Mouse (Mus musculus) neural tube, embryonic 12.5 days (tissue): ENCODE measurements around the gene Hmg20b. TPM values are rescaled to one million over a fixed set of nuclear protein-coding genes. Genes with fewer than 3 reads are reported as not detected.
A peak's percentile ranks its signal among the peaks of the same experiment; 100 is the strongest.

Source experiments
- ATAC-seq: fragments of 200-750 bp; cut with Nextera tagmentation; 2 replicates; pipeline ENCODE4 v1.8.0; 2017; ENCODE audit warnings: low read depth, mild to moderate bottlenecking, moderate TSS enrichment, moderate library complexity; ENCODE audit not compliant: low FRiP score
- H3K27ac ChIP-seq: fragments of 300-500 bp; sonication (generic); 2 replicates; pipeline ENCODE4 v1.5.1; 2016
- H3K27me3 ChIP-seq: fragments of 300-500 bp; sonication (generic); replicated peaks from 2 replicates; pipeline ENCODE4 v1.6.1; 2016; ENCODE audit warnings: mild to moderate bottlenecking
- H3K36me3 ChIP-seq: fragments of 300-500 bp; sonication (generic); 2 replicates; pipeline ENCODE4 v1.6.1; 2016; ENCODE audit warnings: mild to moderate bottlenecking
- H3K4me1 ChIP-seq: fragments of 300-500 bp; sonication (generic); 2 replicates; pipeline ENCODE4 v1.6.1; 2016
- H3K4me2 ChIP-seq: fragments of 300-500 bp; sonication (generic); replicated peaks from 2 replicates; pipeline ENCODE4 v1.6.1; 2016; ENCODE audit warnings: mild to moderate bottlenecking
- H3K4me3 ChIP-seq: fragments of 300-500 bp; sonication (generic); 2 replicates; pipeline ENCODE4 v1.5.1; 2016
- H3K9ac ChIP-seq: fragments of 300-500 bp; sonication (generic); 2 replicates; pipeline ENCODE4 v1.6.1; 2016; ENCODE audit warnings: mild to moderate bottlenecking
- H3K9me3 ChIP-seq: fragments of 300-500 bp; sonication (generic); 2 replicates; pipeline ENCODE4 v1.6.1; 2016; ENCODE audit warnings: mild to moderate bottlenecking
- WGBS: fragments of 180-500 bp; shearing (Covaris S2); methylation state at CpG from one replicate; pipeline ENCODE4 v1.1.7; 2016; 5-methylcytosine and 5-hydroxymethylcytosine counted together
- polyA plus RNA-seq: library from polyadenylated mRNA; unstranded; fragments of >200 nt; fragmentation: Nextera tagmentation; extraction: Ambion mirVana; gene quantifications from 2 replicates; pipeline ENCODE4 v1.2.1, GENCODE M21; 2016

Hmg20b gene
- polyA plus RNA-seq, 1 experiment from 2014 or later = 95.6 TPM

DNA sequence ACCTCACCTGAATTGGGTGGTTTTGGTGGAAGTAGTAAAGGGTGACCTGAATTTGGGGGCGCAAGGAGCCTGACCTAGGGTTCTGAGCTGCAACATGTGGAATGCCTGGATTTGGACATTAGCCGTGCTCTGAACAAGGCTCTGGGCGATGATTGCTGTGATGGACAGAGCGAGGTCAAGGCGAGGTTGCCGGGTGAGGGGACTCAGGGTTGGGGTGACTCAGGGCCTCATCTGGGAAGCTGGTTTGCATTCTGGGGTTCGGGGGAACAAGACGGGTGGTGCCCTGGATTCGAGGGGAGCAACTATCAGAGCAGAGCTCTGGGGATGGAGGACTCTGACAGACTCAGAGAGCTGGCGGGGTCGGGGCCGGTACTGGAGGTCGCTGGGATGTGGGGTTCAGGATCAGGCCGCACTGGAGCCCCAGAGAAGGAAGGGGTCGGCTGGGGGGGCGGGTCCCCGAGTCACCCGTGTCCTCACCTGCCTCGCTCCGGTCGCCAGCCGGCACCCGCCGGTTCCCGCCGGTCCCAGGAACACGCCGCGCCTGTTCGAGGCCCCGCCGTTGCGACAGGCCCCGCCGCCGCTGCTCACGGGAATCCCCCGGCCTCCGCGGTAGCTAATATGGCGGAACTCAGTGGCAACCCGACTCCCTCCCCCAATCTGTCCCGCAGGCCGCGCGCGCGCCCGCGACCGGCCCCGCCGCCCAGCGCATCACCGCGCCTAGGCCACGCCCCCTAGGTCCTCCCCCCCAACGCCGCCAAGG lies 27.7 kb upstream of the Hmg20b start, which contains the start of gene Fzr1:
Gene Fzr1 (minus strand): TSS at position 724 of the 760 bp plus-strand sequence.
- Histone ChIP-seq H3K4me3 (peak within 1 kb of the TSS; percentile 85), H3K9ac (peak within 1 kb of the TSS; percentile 92), H3K27me3 (0 out of 2 replicates have a peak, but pooled peaks cover 3% of the 10 kb centered on the region), H3K36me3 (peaks cover 21% of the 10 kb centered on the region), H3K4me2 (peak within 1 kb of the TSS; percentile 84), H3K27ac (peak within 1 kb of the TSS; percentile 53), H3K9me3 (no peaks in the 10 kb centered on the region), H3K4me1 (peaks cover 20% of the 10 kb centered on the region)
- ATAC-seq = peak; percentile 69
- 2% methylated on average over 49 of the region's 59 CpGs for WGBS

DNA sequence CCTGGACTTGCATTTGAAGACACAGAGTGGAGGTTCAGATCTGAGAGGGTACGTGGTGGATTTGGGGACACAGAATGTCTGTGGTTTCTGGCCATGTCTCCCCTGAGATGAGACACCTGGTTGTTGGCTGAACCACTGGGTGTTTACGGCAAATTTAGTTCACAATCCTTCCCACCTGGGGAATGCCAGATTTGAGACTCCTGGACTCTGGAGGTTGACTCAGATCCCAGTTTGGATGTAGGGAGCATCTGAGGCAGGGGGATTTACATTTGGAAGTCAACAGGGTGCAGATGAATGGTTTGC lies 27.0 kb upstream of the Hmg20b start:
- H3K27me3 ChIP-seq = 0 out of 2 replicates have a peak, but pooled peaks cover 3% of the 10 kb centered on the region
- ATAC-seq = no peak

DNA sequence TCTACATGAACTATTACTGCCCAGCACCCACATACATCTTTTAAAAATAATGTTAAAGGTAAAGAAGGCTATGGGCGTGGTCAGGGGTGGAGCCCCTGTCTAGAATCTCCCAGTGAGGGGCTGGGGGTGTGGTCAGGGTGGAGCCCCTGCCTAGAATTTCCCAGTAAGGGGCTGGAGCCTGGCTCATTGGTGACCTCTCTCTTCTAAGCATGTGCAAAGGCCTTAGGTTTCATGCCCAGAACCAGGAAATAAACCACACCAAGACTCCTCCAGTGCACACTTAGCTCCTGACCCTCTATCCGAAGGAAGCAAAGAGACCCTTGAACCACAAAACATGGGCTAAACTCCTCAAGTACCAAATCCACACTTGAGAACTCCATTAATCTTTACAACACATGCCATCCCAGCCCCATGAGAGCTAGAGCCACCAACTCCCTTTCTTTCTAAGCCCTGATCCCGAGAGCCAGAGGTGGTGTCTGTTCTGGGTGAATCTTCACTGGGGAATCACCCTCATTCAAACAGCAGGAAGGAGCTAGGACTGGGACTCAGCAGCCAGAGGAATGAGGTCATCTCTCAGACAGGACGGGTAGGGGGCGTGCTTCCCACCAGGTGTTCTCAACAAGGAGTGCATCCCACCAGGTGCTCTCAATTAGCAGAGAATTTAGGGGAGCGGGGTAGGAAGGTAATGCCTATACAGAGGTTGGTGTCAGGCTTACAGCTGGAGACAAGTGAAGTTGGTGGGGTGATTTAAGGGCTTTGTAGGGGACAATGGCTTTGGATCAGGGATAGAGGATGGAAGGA lies 26.5 kb upstream of the Hmg20b start:
- peak overlapping the region; percentile 92 for H3K9ac ChIP-seq
- ATAC-seq = no peak
- H3K4me1 ChIP-seq = peaks cover 20% of the 10 kb centered on the region
- peak overlapping the region; percentile 85 for H3K4me3 ChIP-seq
- H3K27ac ChIP-seq = no peak overlapping the region
- H3K4me2 ChIP-seq = peak overlapping the region; percentile 84
- 42% methylated on average over 6 of the region's 6 CpGs for WGBS
- H3K27me3 ChIP-seq = 0 out of 2 replicates have a peak, but pooled peaks cover 3% of the 10 kb centered on the region
- H3K9me3 ChIP-seq = no peaks in the 10 kb centered on the region
- peaks cover 32% of the 10 kb centered on the region for H3K36me3 ChIP-seq

More for the DNA sequence above, 27.0 kb upstream of the Hmg20b start:
- WGBS = 67% methylated on average over 2 of the region's 2 CpGs
- Histone ChIP-seq H3K4me2 (peak overlapping the region; percentile 84), H3K4me3 (peak overlapping the region; percentile 85), H3K4me1 (peaks cover 20% of the 10 kb centered on the region), H3K36me3 (peaks cover 27% of the 10 kb centered on the region), H3K9ac (peak overlapping the region; percentile 92), H3K9me3 (no peaks in the 10 kb centered on the region), H3K27ac (no peak overlapping the region)

DNA sequence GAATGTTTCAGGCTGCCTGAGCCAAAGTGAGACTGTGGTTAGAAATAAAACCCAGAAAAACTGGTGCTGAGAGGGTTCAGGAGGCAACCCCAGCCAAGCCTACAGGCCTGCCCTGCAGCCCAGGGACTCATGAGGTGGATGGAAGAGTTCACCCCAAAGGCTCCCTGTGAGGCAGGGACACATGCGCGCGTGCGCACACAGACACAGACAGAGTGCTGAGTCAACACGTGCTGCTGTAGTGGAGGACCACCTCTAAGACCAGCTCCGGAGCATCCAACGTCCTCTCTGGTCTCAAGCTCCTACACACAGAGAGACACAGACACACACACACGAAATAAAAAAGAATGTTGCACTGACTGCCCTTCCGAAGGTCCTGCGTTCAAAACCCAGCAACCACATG lies 25.0 kb upstream of the Hmg20b start:
- Histone ChIP-seq H3K4me3 (no peak overlapping the region), H3K36me3 (peaks cover 47% of the 10 kb centered on the region), H3K9ac (no peak overlapping the region), H3K9me3 (no peaks in the 10 kb centered on the region), H3K27ac (no peak overlapping the region), H3K27me3 (0 out of 2 replicates have a peak, but pooled peaks cover 3% of the 10 kb centered on the region), H3K4me1 (peaks cover 20% of the 10 kb centered on the region), H3K4me2 (0 out of 2 replicates have a peak overlapping the region, but pooled peaks have one; percentile 3)
- no peak for ATAC-seq
- 94% methylated on average over 10 of the region's 10 CpGs for WGBS

DNA sequence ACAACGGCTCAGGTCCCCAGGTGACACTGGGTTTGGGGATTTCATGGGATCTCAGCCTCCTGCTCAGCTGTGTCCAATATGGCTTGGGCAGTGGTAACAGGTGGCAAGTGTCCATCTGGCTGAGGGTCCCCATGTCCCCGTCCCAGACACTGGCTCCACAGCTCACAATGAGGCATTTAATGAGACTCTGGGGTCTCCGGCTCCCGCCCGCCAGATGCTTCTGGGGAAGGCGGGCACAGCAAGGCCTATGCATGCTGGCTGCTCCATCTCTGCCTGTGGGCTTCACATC lies 16.9 kb upstream of the Hmg20b start:
- Histone ChIP-seq H3K9me3 (no peaks in the 10 kb centered on the region), H3K36me3 (peaks cover 62% of the 10 kb centered on the region), H3K9ac (no peak overlapping the region), H3K4me1 (peaks cover 41% of the 10 kb centered on the region), H3K4me3 (no peak overlapping the region), H3K27ac (no peak overlapping the region), H3K27me3 (peaks cover 25% of the 10 kb centered on the region), H3K4me2 (no peak overlapping the region)
- WGBS = 67% methylated on average over 6 of the region's 6 CpGs
- ATAC-seq = no peak

DNA sequence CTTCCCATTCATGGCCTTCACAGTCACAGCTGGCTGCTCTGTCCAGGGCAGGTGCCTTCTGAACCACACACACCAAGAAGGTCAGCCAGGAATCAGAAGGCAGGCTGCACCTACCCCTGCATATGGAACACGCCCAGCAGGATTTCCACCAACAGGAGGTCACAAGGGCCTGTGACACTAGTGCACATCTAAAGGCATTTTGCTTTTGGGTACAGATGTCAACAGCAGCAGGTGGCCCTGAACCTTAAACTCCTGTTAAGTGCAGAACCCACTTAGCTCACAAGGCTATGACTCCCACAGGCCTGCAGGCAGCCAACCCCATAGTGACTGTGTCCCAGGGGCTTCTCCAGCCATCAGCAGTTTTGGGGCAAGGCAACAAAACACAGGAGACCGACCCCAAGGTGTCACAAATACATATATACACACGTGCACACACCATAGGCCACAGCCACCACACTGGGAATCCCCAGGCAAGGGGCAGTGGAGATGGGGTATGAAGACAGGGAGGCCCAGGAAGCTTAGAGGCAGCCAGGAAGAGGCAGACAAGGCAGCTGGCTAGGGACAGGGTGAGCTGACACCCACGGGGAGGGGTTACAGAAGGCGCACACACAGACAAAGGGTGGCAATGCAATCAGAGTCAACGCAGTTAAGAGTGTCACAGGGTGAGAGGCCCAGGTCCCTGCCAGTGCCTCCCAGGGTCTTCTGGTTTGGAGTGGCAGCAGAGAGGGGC lies 16.4 kb upstream of the Hmg20b start:
- Histone ChIP-seq H3K4me3 (no peak overlapping the region), H3K36me3 (peaks cover 57% of the 10 kb centered on the region), H3K4me2 (no peak overlapping the region), H3K4me1 (peaks cover 41% of the 10 kb centered on the region), H3K27me3 (peaks cover 25% of the 10 kb centered on the region), H3K9me3 (no peaks in the 10 kb centered on the region), H3K9ac (no peak overlapping the region), H3K27ac (no peak overlapping the region)
- no peak for ATAC-seq
- WGBS = 77% methylated on average over 6 of the region's 6 CpGs

DNA sequence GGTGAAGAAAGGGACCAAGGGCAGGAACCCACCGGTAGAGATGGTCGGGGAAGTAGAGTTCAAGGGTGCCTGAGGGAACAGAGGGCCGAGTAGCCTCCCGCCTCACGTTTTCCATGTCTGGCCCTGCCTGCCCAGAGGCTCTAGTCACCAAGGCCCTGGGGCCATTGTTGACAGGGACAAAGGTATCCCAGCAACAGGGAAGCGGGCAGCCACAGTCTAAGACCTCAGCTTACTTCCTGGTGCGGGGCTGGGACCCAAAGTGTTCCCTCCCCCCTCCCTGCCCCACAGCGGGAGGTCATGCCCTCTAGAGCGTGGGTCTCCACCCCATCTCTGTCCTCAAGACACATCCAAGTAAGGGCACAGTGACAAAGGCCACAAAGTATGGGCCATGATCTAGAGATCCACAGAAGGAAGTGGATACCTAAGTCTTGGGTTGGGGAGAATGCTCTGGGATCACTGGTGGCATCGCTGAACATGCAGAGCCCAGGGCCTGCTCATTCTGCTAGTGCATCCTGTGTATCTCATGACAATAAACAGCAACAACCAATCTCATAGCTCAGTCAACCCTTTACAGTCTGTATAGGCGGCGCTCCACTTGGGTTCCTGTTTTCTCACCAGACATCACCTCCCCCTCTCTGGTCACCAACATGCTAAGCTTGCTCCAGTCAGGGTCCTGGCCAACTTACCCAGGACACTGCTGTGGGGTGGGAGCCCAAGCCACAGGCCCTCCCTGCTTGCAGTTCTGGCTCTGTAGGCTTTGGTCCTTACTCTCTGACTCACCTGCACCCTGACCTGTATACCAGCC lies 15.6 kb upstream of the Hmg20b start, which contains the start of gene 4930404N11Rik:
Gene 4930404N11Rik (minus strand): TSS at position 145 of the 805 bp plus-strand sequence.
- Histone ChIP-seq H3K9me3 (no peaks in the 10 kb centered on the region), H3K4me1 (peaks cover 41% of the 10 kb centered on the region), H3K27me3 (peaks cover 25% of the 10 kb centered on the region), H3K9ac (no peak within 1 kb of the TSS), H3K36me3 (peaks cover 49% of the 10 kb centered on the region), H3K27ac (no peak within 1 kb of the TSS), H3K4me3 (no peak within 1 kb of the TSS), H3K4me2 (peak within 1 kb of the TSS; percentile 57)
- 0 out of 2 replicates have a peak, but pooled peaks have one; percentile 12 for ATAC-seq
- WGBS = 15% methylated on average over 12 of the region's 12 CpGs

DNA sequence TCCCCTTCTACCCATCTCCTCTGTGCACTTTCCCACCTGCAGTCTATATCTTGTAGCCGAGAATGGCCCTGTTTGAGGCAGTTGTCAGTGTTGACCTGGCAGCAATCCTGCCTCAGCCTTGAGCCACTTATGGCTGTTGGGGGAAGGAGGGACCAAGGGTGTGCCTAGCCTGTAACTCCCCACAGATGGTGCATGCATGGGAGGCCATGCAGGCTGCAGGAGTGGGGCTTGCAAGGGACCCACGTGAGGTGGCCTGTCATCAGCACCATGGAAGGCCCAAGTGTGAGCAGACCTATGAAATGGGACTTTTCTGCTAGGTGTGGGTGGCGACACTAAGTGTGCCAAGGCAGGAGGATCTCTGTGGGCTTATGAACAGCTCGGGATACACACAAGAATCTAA lies 14.8 kb upstream of the Hmg20b start:
- Histone ChIP-seq H3K27me3 (peaks cover 25% of the 10 kb centered on the region), H3K36me3 (peaks cover 41% of the 10 kb centered on the region), H3K9ac (no peak overlapping the region), H3K4me1 (peaks cover 42% of the 10 kb centered on the region), H3K27ac (no peak overlapping the region), H3K4me2 (peak overlapping the region; percentile 57), H3K9me3 (no peaks in the 10 kb centered on the region), H3K4me3 (no peak overlapping the region)
- no peak for ATAC-seq
- 38% methylated on average over 4 of the region's 4 CpGs for WGBS

DNA sequence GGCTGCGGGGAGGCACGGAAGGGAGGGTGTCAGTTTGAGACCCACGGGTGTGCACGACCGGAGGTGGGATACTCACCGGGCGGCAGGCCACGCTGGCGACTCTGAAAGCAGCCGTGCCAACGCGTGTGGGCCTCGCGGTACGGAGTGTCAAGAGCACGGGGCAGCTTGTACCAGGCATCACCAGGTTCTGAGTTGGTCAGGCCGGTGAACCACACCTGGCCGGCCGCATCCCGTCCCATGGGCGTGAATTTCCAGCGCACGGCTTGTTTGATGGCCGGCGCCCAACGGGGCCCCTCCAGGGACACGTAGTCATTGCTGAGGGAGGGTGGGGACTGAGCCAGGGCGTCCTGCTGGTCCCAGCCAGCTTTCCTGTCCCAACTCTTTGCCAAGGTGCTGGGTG lies 14.4 kb upstream of the Hmg20b start:
- H3K4me3 ChIP-seq = 0 out of 2 replicates have a peak overlapping the region, but pooled peaks have one; percentile 13
- no peak overlapping the region for H3K27ac ChIP-seq
- no peak overlapping the region for H3K9ac ChIP-seq
- H3K4me2 ChIP-seq = peak overlapping the region; percentile 57
- peaks cover 46% of the 10 kb centered on the region for H3K4me1 ChIP-seq
- 14% methylated on average over 28 of the region's 28 CpGs for WGBS
- peaks cover 37% of the 10 kb centered on the region for H3K36me3 ChIP-seq
- H3K9me3 ChIP-seq = no peaks in the 10 kb centered on the region
- no peak for ATAC-seq
- peaks cover 25% of the 10 kb centered on the region for H3K27me3 ChIP-seq

DNA sequence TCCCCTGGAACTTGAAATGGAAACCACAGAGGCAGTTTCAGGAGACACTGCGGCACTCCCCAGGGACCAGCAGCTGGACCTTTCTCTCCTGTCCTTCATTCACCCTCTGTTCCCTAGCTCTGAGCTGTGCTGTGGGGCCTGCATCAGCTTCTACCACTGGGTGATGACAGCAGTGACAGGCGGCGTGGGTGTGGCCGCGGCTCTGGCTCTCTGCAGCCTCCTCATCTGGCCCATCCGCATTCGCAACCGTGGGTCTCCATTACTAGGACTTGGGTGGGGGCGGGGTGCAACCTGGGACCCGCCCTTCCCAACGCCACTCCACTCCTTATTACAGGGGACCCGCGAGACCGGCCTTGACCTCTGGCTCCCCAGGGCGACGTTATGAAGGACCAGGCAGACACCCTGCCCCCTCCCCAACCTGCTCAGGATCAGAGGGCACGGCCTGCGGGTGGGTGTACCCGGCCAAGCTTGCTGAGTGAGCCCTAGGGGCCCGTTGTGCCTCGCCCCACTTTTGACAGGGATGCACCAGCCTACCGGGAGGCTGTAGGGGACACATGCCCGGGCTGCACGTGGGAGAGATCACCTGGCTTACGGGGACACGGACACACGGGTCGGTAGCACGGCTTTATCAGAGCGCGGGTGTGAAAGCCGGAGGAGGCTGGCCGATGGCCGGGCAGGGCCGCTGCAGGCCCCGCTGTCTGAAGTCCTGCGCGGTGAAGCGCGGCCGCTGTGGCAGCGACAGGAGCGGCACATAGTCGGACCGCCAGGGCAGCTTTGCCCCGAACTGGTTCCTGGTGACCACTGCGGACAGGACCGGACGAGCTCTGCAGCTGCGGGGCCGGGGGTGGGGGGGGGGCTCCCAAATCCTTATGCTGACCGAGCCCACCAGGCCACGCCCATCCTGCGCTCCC lies 13.4 kb upstream of the Hmg20b start:
- Histone ChIP-seq H3K36me3 (peaks cover 27% of the 10 kb centered on the region), H3K9ac (peak overlapping the region; percentile 39), H3K4me3 (peak overlapping the region; percentile 21), H3K27ac (no peak overlapping the region), H3K27me3 (peaks cover 25% of the 10 kb centered on the region), H3K4me1 (peaks cover 51% of the 10 kb centered on the region), H3K9me3 (no peaks in the 10 kb centered on the region), H3K4me2 (peak overlapping the region; percentile 57)
- WGBS = 12% methylated on average over 52 of the region's 54 CpGs
- ATAC-seq = no peak
